Mouse (Mus musculus): Measurements from ENCODE around the gene Hspbp1. TPM values are rescaled to one million over a fixed set of nuclear protein-coding genes. Genes with fewer than 3 reads are reported as not detected.

Gene Hspbp1
- polyA plus RNA-seq, 1 experiment from 2014 or later, result 146 TPM

DNA sequence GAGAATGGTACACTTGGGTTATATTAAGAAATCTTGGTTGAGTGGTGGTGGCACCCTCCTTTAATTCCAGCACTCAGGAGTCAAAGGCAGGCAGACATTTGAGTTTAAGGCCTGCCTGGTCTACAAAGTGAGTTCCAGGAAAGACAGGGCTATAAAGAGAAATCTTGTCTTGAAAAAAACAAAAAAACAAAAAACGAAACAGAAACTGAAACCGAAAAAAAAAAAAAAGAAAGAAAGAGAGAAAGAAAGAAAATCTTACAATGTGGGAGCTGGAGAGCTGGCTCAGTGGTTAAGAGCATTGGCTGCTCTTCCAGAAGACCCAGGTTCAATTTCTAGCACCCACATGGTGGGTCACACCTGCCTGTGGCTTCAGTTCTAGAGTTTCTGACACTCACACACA is 21.1 kb downstream of the Hspbp1 start:
- Histone ChIP-seq H3K36me3 (peaks cover 37% of the 10 kb centered on the region), H3K9ac (replicated peaks) (no peak overlapping the region)

DNA sequence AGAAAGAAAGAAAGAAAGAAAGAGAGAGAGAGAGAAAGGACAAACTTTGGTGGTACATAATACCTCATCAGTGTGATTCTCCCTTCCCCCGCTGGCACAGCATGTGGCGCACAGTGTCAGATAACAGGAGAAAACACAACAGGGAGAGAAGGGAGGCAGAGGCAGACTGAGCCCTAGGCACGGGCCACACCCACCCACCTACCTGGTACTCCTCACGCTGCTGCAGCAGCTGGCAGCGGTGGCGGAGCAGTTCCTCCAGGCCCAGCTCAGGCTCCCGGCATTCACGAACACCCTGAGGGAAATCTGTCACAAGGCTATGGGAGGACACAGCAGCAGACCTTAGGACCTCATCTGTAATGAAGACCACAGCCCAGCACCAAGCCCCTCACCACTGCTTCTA is 21.7 kb downstream of the Hspbp1 start:
- Histone ChIP-seq H3K4me3 (no peak overlapping the region), H3K27ac (replicated peaks) (no peak overlapping the region), H3K4me1 (peaks cover 15% of the 10 kb centered on the region), H3K4me2 (replicated peaks) (no peak overlapping the region), H3K9ac (replicated peaks) (no peak overlapping the region), H3K36me3 (peaks cover 31% of the 10 kb centered on the region), H3K27me3 (no peaks in the 10 kb centered on the region), H3K9me3 (no peaks in the 10 kb centered on the region)
- ATAC-seq (replicated peaks), result no peak
- WGBS, result 77% methylated on average over 8 of the region's 8 CpGs

More for the DNA sequence above, 21.1 kb downstream of the Hspbp1 start:
- Histone ChIP-seq H3K4me3 (no peak overlapping the region), H3K27ac (replicated peaks) (no peak overlapping the region), H3K9me3 (no peaks in the 10 kb centered on the region), H3K4me2 (replicated peaks) (no peak overlapping the region), H3K27me3 (no peaks in the 10 kb centered on the region), H3K4me1 (peaks cover 15% of the 10 kb centered on the region)
- WGBS, result 94% methylated on average over 2 of the region's 2 CpGs
- no peak for ATAC-seq (replicated peaks)

DNA sequence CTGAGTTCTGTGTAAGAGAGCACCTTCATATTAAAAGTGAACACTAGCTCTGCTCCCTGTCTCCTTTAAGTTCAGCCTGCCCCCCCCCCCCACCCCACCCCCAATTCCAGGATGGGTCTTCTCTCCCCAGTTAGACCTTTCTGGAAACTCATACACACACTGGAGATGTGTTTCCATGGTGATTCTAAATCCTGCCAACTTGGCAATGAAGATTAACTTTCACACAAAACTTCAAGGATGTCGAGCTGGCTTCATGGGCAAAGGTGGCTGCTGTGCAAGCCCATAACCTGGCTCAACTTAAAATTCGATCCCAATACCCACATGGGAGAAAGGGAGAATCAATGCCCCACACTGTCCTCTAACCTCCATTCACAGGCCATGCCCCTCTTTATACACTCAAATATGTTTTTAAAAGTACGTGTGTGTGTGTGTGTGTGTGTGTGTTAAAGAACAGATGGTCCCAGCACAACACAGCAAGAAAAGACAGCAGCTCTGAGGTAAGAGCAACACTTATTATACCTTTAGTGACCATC is 24.9 kb downstream of the Hspbp1 start:
- no peak for ATAC-seq (replicated peaks)

DNA sequence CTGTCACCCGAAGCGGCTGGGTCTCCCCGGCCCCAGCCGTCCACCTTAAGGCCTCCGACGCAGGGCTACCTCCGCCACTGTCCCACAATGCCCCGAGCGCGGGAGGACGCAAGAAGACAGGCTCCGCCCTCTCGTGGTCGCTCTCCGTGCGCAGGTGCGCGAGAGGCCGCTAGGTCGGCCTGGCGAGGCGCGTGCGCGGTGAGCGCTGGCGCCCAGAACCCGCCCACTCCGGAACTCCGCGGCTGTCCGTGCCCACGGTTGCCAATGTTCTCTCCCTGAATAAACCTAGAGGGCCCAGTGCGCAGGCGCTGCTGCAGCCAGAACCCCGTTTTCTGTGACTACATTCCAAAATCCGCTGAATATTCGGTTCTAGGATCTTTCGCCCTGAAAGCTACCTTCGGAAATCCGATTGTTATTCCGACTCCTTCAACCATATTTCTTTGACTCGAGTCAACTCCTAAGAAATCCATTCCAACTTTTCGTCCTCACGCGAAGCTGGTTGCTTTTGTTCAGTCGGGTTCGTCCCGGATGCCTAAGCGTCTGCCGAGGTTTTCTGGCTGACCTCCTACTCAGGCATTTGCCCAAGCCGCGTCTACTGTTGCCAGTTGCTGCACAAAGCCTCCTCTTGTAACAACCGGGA is 25.8 kb downstream of the Hspbp1 start, which contains the start of gene Ppp6r1:
TSS of gene Ppp6r1 (minus strand) at position 108 of the 640 bp plus-strand sequence.
- Histone ChIP-seq H3K4me2 (replicated peaks) (peak within 1 kb of the TSS; percentile 67), H3K9me3 (no peaks in the 10 kb centered on the region), H3K27me3 (no peaks in the 10 kb centered on the region), H3K4me1 (peaks cover 47% of the 10 kb centered on the region), H3K27ac (replicated peaks) (peak within 1 kb of the TSS; percentile 96), H3K4me3 (peak within 1 kb of the TSS; percentile 82), H3K36me3 (peaks cover 9% of the 10 kb centered on the region), H3K9ac (replicated peaks) (peak within 1 kb of the TSS; percentile 92)
- peak; percentile 97 for ATAC-seq (replicated peaks)
- WGBS, result 0% methylated on average over 54 of the region's 54 CpGs

More for the DNA sequence above, 24.9 kb downstream of the Hspbp1 start:
- Histone ChIP-seq H3K27ac (replicated peaks) (peak overlapping the region; percentile 96), H3K36me3 (peaks cover 13% of the 10 kb centered on the region), H3K4me2 (replicated peaks) (peak overlapping the region; percentile 67), H3K4me3 (peak overlapping the region; percentile 82), H3K9ac (replicated peaks) (peak overlapping the region; percentile 64), H3K27me3 (no peaks in the 10 kb centered on the region), H3K4me1 (peaks cover 41% of the 10 kb centered on the region), H3K9me3 (no peaks in the 10 kb centered on the region)
- WGBS, result 29% methylated on average over 3 of the region's 3 CpGs

DNA sequence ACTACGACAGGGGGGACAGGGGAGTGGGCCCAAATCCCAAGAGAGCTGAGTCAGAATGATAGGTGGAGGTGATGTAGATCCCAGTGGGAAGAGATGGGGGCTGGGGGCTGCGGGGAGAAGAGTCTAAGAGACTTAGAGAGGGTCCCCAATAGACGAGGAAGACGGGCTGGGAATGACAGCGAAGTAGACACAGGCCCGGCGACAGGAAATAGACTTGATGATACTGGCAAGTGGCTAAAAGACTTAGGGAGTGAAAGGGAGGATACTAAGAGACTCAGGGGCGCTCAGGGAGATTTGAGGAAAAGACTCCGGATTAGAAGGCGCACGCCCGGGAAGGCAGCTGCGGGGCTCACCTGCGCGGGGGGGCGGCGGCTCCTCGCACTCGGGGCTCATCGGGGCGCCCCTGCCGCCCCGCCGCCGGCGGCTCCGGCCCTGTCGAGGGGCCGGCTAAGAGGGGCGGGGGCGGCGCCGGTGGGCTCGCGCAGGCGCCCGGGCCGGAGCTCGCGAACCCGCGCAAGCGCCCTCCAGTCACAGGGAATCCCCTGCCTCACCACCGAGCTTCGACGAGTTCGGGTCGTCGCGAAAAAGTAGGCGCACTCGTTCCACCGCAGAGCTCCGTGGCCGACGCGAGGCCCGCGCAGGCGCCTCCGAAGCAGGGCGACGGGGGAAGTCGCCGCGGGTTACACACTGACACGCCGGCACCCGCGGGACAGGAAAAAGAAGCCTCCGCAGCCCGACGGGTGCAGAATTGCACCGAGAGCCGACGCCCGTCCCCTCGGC is 26.6 kb downstream of the Hspbp1 start:
- ATAC-seq (replicated peaks), result peak; percentile 76
- Histone ChIP-seq H3K9ac (replicated peaks) (peak overlapping the region; percentile 92), H3K27ac (replicated peaks) (peak overlapping the region; percentile 96), H3K4me1 (peaks cover 50% of the 10 kb centered on the region), H3K4me2 (replicated peaks) (peak overlapping the region; percentile 67), H3K36me3 (peaks cover 9% of the 10 kb centered on the region), H3K4me3 (peak overlapping the region; percentile 82), H3K27me3 (no peaks in the 10 kb centered on the region), H3K9me3 (no peaks in the 10 kb centered on the region)
- under 1% methylated on average over 76 of the region's 78 CpGs for WGBS

DNA sequence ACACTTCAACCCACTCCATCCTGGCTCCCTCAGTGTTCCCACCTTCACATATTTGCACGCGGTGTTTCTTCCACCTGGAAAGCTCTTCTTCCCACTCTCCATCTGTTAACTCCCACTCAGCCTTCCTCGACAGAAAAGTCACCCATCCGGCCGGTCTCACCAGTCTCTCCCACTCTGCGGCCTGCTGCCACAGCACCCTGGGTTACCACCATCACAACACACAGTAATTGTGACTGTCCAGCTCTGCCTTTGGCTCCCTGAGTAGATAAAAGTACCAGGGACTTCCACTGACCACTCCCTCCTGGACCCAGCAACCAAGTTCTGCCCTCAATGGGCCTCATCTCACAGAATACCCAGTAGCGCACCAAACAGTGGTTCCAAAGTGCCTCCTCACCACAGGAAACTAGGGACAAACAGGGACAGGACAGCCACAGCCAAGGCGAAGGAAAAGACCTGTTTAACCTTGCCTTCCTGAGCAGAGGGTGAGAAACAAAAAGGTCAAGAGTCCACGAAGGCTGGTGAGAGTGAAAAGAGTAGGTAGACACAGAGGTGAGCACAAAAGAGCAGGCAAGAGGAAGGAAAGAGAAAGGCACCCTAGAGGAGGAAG is 27.2 kb downstream of the Hspbp1 start:
- H3K27me3 ChIP-seq, result no peaks in the 10 kb centered on the region
- no peak for ATAC-seq (replicated peaks)
- peaks cover 51% of the 10 kb centered on the region for H3K4me1 ChIP-seq
- WGBS, result 57% methylated on average over 9 of the region's 9 CpGs
- H3K4me3 ChIP-seq, result peak overlapping the region; percentile 82
- H3K27ac ChIP-seq (replicated peaks), result no peak overlapping the region
- H3K9ac ChIP-seq (replicated peaks), result peak overlapping the region; percentile 92
- peaks cover 7% of the 10 kb centered on the region; the same call in 1 of the 2 replicates for H3K36me3 ChIP-seq
- peak overlapping the region; percentile 67 for H3K4me2 ChIP-seq (replicated peaks)
- no peaks in the 10 kb centered on the region for H3K9me3 ChIP-seq

DNA sequence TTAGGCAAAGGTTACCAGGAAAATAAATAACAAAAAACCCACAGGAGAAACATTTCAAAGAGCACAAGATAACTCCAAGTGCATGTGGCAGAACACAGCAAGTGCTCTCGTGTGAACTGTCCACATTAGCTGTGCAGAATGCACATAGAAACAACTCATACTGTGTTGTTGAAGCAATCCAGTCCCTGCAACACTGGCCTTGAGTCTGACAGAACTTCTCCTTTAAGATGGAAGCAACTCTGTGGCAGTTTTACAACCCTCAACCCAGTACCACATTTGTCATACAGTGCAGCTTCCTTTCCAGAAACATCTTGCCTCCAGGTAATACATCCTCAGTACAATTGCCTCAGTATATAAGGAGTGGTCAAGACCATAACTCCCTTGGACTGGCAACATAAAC is 28.1 kb downstream of the Hspbp1 start:
- no peaks in the 10 kb centered on the region for H3K27me3 ChIP-seq
- H3K4me2 ChIP-seq (replicated peaks), result peak overlapping the region; percentile 67
- no peak overlapping the region for H3K27ac ChIP-seq (replicated peaks)
- no peak for ATAC-seq (replicated peaks)
- WGBS, result 73% methylated on average over 1 of the region's 1 CpGs
- H3K9ac ChIP-seq (replicated peaks), result peak overlapping the region; percentile 92; the same call in 1 of the 2 replicates
- H3K9me3 ChIP-seq, result no peaks in the 10 kb centered on the region
- peaks cover 3% of the 10 kb centered on the region; the same call in 1 of the 2 replicates for H3K36me3 ChIP-seq
- H3K4me1 ChIP-seq, result peaks cover 51% of the 10 kb centered on the region
- peak overlapping the region; percentile 82; the same call in 1 of the 2 replicates for H3K4me3 ChIP-seq

DNA sequence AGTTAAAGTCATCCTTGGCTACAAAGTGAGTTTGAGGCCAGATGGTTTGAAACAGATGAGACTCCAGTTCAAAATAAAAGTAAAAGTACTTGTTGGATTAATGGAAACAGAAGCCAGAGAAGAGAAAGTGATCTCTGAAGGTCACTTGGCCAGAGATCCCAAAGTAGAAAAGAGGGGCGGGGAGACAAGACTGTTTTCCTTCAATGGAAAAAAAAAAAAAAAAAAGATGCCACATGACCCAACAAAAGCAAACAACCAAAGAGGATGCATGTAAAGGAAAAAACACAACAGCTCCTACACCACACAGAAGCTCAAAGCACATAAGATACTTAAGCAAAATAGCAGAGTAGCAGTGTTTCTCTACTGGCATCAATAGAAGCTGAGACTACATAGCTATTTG is 29.0 kb downstream of the Hspbp1 start:
- Histone ChIP-seq H3K36me3 (peaks cover 3% of the 10 kb centered on the region; the same call in 1 of the 2 replicates), H3K4me1 (peaks cover 51% of the 10 kb centered on the region), H3K4me3 (no peak overlapping the region), H3K4me2 (replicated peaks) (no peak overlapping the region), H3K9me3 (no peaks in the 10 kb centered on the region), H3K27ac (replicated peaks) (no peak overlapping the region), H3K9ac (replicated peaks) (no peak overlapping the region), H3K27me3 (no peaks in the 10 kb centered on the region)
- no peak for ATAC-seq (replicated peaks)
- 88% methylated on average over 1 of the region's 1 CpGs for WGBS

DNA sequence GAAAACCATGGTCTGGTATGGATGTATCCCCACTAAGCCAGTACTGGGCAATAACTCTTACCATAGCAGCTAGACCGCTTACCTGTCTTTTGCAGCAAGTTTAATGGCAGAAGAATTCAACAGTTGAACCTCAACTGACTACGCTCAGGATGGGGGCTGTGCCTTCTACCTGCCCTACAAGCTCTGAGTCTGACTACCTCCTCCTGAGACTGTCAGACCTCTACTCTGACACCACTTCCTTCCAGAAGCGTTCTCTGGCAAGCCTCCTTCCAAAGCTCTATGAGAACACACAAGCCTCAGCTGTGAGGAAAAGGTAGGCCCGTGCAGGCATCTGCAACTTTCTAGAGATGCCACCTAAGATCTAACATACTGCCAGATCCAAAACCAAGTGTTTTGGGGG is 29.5 kb downstream of the Hspbp1 start:
- no peak for ATAC-seq (replicated peaks)
- 93% methylated on average over 4 of the region's 4 CpGs for WGBS
- Histone ChIP-seq H3K27ac (replicated peaks) (no peak overlapping the region), H3K36me3 (peaks cover 3% of the 10 kb centered on the region; the same call in 1 of the 2 replicates), H3K9ac (replicated peaks) (no peak overlapping the region), H3K4me2 (replicated peaks) (no peak overlapping the region), H3K9me3 (no peaks in the 10 kb centered on the region), H3K27me3 (no peaks in the 10 kb centered on the region), H3K4me3 (no peak overlapping the region), H3K4me1 (peaks cover 46% of the 10 kb centered on the region)

DNA sequence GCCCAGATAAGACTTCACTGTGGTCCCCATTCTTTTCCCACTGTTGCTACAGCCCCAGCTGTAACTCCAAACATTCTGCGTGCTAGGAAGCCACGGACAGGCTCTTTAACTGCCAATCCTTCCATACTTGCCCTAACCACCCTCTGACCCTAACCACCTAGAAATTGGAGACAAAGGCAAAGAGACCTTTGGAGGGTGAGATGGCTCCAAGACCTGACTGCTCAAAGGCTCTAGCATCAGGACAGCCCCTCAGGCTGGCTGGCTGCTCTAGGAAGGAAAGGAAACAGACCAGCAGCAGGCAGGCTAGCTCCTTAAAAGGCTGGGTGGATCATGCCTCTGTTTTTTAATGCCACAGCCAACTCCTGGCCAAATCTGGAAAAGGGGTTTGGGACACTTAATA is 30.6 kb downstream of the Hspbp1 start:
- ATAC-seq (replicated peaks), result no peak
- 89% methylated on average over 2 of the region's 2 CpGs for WGBS
- no peak overlapping the region for H3K4me3 ChIP-seq
- peaks cover 37% of the 10 kb centered on the region for H3K4me1 ChIP-seq
- no peak overlapping the region for H3K27ac ChIP-seq (replicated peaks)
- H3K4me2 ChIP-seq (replicated peaks), result no peak overlapping the region
- no peaks in the 10 kb centered on the region for H3K9me3 ChIP-seq
- no peaks in the 10 kb centered on the region for H3K27me3 ChIP-seq
- H3K36me3 ChIP-seq, result peaks cover 3% of the 10 kb centered on the region; the same call in 1 of the 2 replicates
- H3K9ac ChIP-seq (replicated peaks), result no peak overlapping the region

DNA sequence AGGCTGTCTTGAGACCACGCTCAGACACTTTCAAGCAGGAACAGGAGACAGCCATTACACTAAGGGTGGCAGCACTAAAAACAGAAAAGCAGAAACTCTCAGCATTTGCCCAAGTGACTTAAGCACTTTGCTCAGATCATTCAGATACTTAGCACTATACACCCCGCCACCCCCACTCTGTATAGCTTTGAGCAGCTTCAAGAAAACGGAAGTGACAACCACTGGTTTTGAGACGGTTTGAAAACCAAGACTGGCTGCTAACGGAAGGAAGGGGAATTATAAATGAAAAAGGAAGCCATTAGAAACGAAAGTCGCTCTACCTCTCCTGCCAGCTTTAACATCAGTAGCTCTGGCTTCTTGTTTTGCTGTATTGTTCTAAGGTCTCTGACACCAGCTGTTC is 31.1 kb downstream of the Hspbp1 start:
- Histone ChIP-seq H3K9ac (replicated peaks) (no peak overlapping the region), H3K9me3 (no peaks in the 10 kb centered on the region), H3K27me3 (no peaks in the 10 kb centered on the region), H3K4me2 (replicated peaks) (no peak overlapping the region), H3K4me1 (peaks cover 37% of the 10 kb centered on the region), H3K36me3 (peaks cover 3% of the 10 kb centered on the region; the same call in 1 of the 2 replicates), H3K27ac (replicated peaks) (no peak overlapping the region), H3K4me3 (no peak overlapping the region)
- no peak for ATAC-seq (replicated peaks)
- 87% methylated on average over 7 of the region's 7 CpGs for WGBS

DNA sequence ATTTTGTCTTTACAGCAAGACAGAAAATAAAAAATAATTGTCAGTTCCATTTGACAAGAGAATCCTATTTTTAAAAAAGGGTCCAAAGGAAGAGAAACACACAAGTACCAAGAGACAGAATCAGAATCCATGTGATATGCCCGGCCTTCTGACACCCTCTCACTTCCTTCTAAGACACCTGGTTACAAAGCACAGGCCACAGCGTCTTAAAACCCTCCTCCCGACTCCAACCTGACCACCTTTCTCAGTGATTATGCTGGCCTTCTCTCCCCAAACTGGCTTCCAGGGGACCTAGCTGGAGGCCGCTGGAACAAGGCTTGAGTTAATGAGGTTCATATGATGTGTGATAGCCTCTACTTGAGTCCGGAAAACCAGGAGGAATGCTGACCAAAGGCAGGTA is 31.5 kb downstream of the Hspbp1 start:
- Histone ChIP-seq H3K4me3 (no peak overlapping the region), H3K9me3 (no peaks in the 10 kb centered on the region), H3K36me3 (peaks cover 3% of the 10 kb centered on the region; the same call in 1 of the 2 replicates), H3K27ac (replicated peaks) (no peak overlapping the region), H3K27me3 (no peaks in the 10 kb centered on the region), H3K9ac (replicated peaks) (no peak overlapping the region), H3K4me2 (replicated peaks) (no peak overlapping the region), H3K4me1 (peaks cover 37% of the 10 kb centered on the region)
- no peak for ATAC-seq (replicated peaks)
- 88% methylated on average over 5 of the region's 5 CpGs for whole genome bisulfite sequencing

Measured in forebrain, embryonic 15.5 days (tissue).